Mouse (Mus musculus): ENCODE results near the gene Hist1h2br.
"Not testable (repeated sequence)": the region's sequence is repeated elsewhere in the genome, so short reads cannot be mapped to it uniquely, and the experiment has no call there.

Hist1h2br gene

DNA sequence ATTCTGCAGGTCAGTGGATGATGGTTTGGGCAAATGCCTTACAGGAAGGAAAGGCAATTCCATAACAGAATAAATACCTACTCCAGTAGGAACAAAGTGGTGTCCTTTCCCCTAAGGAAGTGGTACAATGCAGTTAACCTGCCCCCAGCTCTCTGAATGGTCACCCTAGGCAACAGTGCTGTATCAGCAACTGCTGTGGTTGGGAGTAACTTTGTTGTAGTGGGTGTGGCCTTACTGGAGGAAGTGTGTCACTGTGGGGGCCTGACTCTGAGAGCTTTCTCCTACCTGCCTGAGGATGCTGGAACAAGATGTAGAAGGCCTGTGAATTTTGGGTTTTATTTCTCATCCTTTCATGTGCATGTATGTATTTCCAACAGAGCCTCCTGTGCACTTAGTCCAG, 12.8 kb downstream of the Hist1h2br start:
- not testable (repeated sequence) for DNase-seq (ENCODE audit: low read depth)

DNA sequence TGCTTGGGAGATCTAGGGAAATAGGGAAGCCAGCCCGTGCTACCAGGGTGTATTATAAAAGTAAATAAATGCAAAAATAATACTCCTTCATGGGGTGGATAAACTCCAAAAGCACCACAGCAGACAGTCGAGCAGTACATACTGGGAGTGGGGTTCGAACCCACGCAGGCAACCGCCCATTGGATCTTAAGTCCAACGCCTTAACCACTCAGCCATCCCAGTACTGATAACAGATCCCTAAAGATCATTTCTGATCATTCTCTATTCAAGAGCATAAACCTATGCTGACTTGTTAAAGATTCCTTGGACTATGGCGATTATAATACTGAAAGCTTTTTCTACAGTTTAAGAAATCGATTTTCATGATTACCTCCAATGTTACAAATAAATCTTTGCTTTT, 14.3 kb downstream of the Hist1h2br start:
- peak; percentile 8 for DNase-seq (ENCODE audit: low read depth)

DNA sequence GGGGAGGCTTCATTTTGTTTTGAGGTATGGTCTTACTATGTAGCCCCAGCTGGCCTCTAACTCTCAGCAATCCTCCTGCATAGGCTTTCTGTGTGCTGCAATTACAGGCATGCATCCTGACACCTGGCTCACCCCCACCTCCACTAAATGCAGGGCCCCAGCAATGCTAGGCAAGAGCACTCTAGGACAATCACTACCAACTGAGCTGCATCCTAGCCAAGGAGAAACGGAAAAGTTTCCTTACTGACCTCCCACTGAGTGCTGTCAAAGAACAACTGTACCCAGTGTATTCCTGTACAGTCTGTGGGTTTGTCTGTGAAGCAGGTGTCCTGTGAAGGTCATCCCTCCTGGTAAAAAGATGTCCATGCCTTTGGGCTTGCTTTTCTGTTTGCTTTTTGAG, 17.2 kb downstream of the Hist1h2br start:
- not testable (repeated sequence) for DNase-seq (ENCODE audit: low read depth)

DNA sequence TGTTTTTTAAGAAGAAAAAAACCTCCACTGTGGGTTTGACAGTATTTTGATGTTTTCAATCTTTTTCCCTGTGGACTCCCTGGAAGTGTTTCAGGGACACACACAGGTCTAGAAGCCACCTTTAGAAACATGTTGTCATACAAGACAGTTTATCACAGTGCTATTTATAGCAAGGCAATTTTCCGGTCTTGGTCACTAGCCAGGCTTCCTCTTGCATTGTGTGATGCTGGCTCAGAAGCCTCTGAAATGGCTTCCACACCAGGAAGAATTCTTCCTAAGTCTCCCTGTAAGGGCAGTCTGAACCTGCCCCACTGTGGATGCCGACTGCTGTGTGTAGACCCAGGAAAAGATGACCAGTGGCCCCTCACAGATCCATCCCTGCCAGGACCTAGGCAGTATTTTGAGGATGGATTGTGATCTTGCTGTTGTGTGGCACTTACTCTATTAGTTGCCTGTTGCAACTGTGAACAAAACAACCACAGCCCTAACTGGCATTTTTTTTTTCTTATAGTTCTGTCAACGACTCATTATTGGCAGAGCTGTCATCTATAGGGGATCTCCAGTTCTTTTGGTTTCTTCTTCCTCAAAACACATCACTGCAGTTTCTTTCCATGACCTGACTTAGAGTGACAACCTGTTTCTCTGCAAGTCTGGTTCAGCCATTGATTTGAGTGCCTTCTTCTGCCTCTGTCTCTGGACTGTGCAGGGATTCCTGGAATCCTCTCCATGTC, 18.8 kb downstream of the Hist1h2br start:
- peak; percentile 53 for DNase-seq (ENCODE audit: low read depth)

- peak; percentile 81 for DNase-seq (ENCODE audit: low read depth)
Measured at GRCm38 (mm10) chr13:21855146-21855545, 21.6 kb downstream of the Hist1h2br start.

- peak; percentile 79 for DNase-seq (ENCODE audit: low read depth)
Measured at GRCm38 (mm10) chr13:21855698-21856162, 22.2 kb downstream of the Hist1h2br start.

DNA sequence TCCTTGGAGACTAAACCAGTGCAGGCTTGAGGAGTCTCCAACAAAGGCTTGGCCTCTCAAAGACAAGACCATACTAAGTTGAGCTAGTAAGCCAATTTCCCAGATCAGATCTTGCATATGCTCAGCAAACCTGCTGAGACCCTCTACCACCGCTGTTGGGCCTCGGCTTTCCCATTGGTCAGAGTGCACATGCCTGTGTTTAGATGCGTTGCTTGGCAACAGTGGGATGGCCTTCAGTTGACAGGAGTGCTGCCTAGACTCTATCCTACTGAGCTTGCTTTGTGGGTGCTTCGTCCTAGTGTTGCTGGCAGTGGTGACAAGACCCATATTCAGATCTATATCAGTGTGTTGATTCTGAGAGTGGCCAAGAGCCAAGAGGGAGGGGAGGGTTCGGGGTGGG, 28.1 kb downstream of the Hist1h2br start:
- no peak for DNase-seq (ENCODE audit: low read depth)

- DNase-seq (ENCODE audit: low read depth): not testable (repeated sequence)
Measured at GRCm38 (mm10) chr13:21865503-21865902, 32.0 kb downstream of the Hist1h2br start.

DNA sequence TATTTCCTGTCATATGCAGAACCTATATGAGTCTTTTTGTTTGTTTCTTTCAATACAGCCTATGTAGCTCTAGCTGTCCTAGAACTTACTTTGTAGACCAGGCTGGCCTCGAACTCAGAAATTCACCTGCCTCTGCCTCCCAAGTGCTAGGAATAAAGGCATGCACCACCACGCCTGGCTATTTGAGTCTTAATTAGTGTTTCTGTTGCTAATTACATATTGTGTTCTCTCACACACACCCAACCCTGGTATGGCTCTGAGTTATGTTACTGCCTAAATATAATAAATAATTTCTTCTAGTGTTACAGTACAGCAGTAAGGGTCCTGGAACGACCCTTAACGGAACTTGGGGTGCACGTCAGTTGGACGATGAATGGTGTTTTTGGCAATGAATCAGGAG, 47.2 kb downstream of the Hist1h2br start:
- no peak for DNase-seq (ENCODE audit: low read depth)

GRCm38 (mm10) chr13:21881878-21882669, 48.5 kb downstream of the Hist1h2br start:
- peak; percentile 62 for DNase-seq (ENCODE audit: low read depth)

- DNase-seq (ENCODE audit: low read depth): peak; percentile 71
Measured at GRCm38 (mm10) chr13:21882760-21883405, 49.3 kb downstream of the Hist1h2br start.

- DNase-seq (ENCODE audit: low read depth): no peak
Measured at GRCm38 (mm10) chr13:21883407-21883806, 49.9 kb downstream of the Hist1h2br start.

DNA sequence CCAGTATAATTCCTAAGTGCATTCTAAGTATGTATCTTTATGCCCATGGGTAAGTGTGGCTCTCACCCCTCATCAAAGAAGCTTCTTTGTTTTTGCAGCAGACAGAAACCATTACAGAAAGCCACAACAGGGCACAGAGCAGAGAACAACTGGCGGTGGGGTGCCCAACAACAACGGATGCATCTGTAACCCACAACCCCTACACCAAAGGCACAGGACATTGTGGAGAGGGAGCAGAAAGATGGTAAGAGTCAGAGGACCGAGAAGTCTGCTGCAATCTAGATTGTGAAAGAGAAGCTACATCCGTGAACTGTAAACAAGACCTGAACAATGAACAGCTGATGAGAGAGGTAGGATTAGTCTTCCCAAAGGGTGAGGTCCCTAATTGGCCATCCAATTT, 51.0 kb downstream of the Hist1h2br start:
- no peak for DNase-seq (ENCODE audit: low read depth)
